Mouse (Mus musculus) Patski (cell line): ENCODE measurements around the gene Gm11639. TPM values are rescaled to one million over a fixed set of nuclear protein-coding genes. Genes with fewer than 3 reads are reported as not detected.

Experiments used
- ATAC-seq: fragments of 100-300 bp; one replicate; pipeline ENCODE4 v1.8.0; 2021
- CTCF ChIA-PET: fragments of 350-600 bp; sonication (Branson Sonifier 250); formaldehyde crosslinking; loops from one replicate; lab custom pipeline; 2022; ENCODE audit warnings: inconsistent platforms; lab: Charles Lee
- POLR2A ChIA-PET: fragments of 350-600 bp; sonication (Branson Sonifier 250); formaldehyde crosslinking; loops from one replicate; lab custom pipeline; 2022; ENCODE audit warnings: antibody characterized with exemption, inconsistent platforms; lab: Charles Lee
- DNase-seq: peaks from one replicate; pipeline ENCODE4 v3.0.0-alpha.2; 2011; ENCODE audit warnings: low read depth, low spot score
- H3K27me3 ChIP-seq: fragments of 371-371 bp; one replicate; pipeline ENCODE4 v1.5.1; 2021
- CTCF ChIP-seq: fragments of 100-300 bp; IDR thresholded peaks from one replicate; pipeline ENCODE4 v1.5.1; 2021
- in situ Hi-C: fragments of 300-500 bp; cut with MboI; formaldehyde crosslinking; loops from 3 replicates; pipeline ENCODE4 v1.11.1; 2018; ENCODE audit warnings: low pct_unique_long_range_greater_than_20kb, mixed read lengths
- polyA plus RNA-seq: library from polyadenylated mRNA; unstranded; gene quantifications from one replicate; pipeline ENCODE4 v1.2.3, GENCODE M21; 2021

The Gm11639 gene
- polyA plus RNA-seq, 1 experiment from 2014 or later = 0.04 TPM

DNA sequence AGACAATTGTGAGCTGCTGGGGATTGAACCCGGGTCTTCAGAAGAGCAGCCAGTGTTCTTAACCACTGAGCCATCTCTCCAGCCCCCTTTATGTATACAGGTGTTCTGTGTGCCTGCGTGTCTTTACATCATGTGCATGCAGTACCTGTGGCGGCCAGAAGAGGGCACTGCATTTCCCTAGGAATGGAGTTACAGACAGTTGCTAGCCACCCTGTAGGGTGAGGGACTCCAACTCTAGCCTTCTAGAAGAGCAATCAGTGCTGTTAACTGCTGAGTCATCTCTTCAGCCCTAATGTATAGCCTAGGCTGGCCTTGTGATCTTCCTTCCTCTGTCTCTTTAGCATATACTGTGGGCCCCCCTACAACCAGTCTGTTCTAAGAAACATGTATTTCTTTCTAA lies 36.9 kb upstream of the Gm11639 start:
- no peak for DNase-seq
- POLR2A ChIA-PET = interaction anchor here (0.8 kb wide), 1 partner anchor 11 kb away, joined by 3 read pairs; no protein-coding TSS in a partner anchor

DNA sequence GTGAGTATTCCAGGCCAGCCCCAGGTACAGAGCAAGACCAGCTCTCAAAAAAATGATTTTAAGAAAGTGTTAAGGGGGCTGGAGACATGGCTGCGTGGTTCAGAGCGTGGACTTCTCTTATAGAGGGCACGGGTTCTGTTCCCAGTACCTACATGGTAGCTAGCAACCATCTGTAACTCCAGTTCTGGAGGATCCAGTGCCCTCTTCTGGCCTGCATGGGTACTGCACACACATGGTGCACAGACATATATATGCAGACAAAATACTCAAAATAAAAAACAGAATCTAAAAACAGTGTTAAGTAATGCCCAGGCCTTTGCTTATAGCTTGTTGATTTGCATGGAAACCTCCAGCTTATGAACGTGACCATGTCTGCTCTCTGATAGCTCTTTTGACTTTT lies 24.9 kb upstream of the Gm11639 start:
- POLR2A ChIA-PET = interaction anchor here (0.9 to 1.1 kb wide), 2 partner anchors 22 to 70 kb away, joined by 3 read pairs; no protein-coding TSS in a partner anchor
- no peak for ATAC-seq
- CTCF ChIA-PET = interaction anchor here (1.1 to 2.2 kb wide), 4 partner anchors 15 to 75 kb away, joined by 3 to 8 read pairs (median 4); no protein-coding TSS in a partner anchor
- in situ Hi-C loops = no loop called here
- H3K27me3 ChIP-seq = no peaks in the 10 kb centered on the region
- no peak for TF ChIP-seq CTCF
- DNase-seq = no peak

More for the DNA sequence above, 36.9 kb upstream of the Gm11639 start:
- TF ChIP-seq CTCF = peak; percentile 83
- CTCF ChIA-PET = interaction anchor here (0.8 to 2.0 kb wide), 3 partner anchors 17 to 58 kb away, joined by 3 to 5 read pairs (median 4); no protein-coding TSS in a partner anchor
- in situ Hi-C loops = no loop called here
- ATAC-seq = no peak
- no peaks in the 10 kb centered on the region for H3K27me3 ChIP-seq

DNA sequence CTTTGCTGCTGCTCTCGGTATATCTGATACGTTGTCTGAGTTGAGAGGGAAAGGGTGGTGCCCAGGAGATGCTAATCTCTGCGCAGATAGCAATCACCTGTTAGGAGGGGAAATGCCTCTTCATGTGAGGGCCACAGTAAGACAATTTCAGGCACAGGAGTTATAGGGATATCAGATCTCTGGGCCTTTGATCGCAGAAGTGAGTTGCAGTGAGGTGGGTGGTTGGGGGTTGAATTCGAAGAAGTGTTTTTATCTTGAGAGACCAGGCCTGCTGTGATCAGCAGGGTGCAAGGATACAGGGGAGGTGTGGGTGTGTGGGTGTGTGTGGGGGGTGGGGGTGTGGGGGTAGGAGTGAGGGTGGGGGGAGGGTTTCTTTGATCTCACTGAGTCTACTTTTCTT lies 24.4 kb upstream of the Gm11639 start:
- ATAC-seq (no peak), DNase-seq (no peak)
- ChIA-PET CTCF (interaction anchor here (1.2 to 2.2 kb wide), 3 partner anchors 16 to 70 kb away, joined by 3 to 8 read pairs (median 4); no protein-coding TSS in a partner anchor), POLR2A (interaction anchor here (1.1 kb wide), 1 partner anchor 70 kb away, joined by 3 read pairs; no protein-coding TSS in a partner anchor)
- in situ Hi-C loops = no loop called here
- TF ChIP-seq CTCF = no peak
- H3K27me3 ChIP-seq = no peaks in the 10 kb centered on the region

DNA sequence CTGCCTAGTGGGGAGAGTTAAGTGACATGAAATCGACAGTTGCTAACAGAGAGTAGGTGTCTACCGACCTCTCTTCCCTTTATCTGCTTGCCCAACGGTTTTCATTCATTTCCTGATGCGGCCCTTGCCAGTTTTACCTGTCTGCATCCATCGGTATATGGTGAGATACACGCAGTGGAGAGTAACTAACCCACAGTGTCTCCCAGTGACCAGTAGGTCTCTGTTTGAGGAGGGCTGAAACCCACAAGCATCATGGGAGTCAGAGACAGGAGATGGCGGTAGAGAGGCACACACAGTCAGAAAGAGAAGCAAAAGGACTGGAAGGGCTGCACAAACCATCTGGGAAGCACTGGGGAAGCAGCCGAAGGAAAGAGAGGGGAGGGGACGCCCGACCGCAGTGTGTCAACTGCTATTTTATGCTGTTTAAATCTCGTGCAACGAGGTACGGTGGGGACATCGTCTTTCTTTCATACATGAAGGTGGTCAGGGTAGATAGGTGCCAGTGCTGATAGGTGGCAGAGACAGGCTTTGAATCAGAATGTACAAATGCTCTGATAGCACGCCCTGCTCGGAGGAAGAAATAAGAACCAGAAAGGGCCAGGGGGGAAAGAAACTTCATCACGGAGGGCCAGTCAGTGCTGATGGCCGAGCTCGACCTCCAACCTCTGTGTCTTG lies 23.8 kb upstream of the Gm11639 start:
- in situ Hi-C loops = no loop called here
- TF ChIP-seq CTCF = no peak
- no peaks in the 10 kb centered on the region for H3K27me3 ChIP-seq
- no peak for ATAC-seq
- ChIA-PET CTCF (no interaction called here), POLR2A (no interaction called here)
- no peak for DNase-seq

DNA sequence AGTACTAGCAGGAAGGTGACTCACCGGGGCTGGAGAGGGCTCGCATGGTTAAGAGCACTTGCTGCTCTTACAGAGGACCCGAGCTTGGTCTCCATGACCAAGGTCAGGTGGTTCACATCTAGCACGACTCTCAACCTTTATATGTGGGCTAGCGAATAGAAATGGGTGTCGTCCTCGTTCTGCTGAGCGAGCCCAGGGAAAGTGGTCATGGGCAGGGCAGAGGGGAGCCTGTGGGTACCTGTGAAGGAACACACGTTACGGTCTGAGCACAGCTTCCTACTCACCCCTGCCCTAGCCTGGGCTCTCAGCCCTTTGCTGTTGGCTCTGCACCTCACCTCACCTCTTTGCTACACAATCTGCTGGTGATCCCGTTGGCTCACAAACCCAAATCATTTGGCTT lies 22.9 kb upstream of the Gm11639 start:
- DNase-seq = no peak
- H3K27me3 ChIP-seq = no peaks in the 10 kb centered on the region
- in situ Hi-C loops = no loop called here
- no peak for ATAC-seq
- ChIA-PET POLR2A (no interaction called here), CTCF (no interaction called here)
- no peak for TF ChIP-seq CTCF

DNA sequence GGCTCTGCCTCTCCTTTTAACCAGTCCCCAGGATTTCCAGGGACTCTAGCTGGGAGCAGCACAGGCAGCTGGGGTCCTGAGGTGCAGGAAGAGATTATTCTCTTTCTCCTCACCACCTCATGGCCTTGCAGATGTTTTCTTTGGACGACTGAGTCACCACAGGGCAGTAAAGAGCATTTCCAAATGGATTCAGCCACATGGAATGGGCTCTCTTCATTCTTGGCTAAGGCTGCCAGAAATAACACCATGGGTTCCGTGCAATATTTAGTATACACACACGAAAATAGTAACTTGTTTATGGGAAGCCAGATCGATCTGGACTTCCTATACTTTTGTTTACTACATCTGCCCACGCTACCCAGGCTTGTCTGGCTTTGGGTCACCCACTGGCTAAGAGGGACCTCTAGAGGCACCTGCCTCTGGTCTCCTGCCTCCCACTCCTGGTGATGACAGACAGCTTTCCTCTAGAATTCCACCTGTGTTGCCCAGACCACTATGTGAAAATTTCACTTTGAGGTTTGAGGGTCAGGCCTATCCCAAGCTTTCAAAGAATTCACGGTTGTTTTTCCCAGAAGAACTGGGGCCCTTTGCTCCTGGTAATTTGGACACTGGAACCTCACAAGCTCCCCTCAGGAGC lies 22.1 kb upstream of the Gm11639 start:
- TF ChIP-seq CTCF = no peak
- in situ Hi-C loops = no loop called here
- H3K27me3 ChIP-seq = no peaks in the 10 kb centered on the region
- ATAC-seq (no peak), DNase-seq (no peak)
- POLR2A ChIA-PET = interaction anchor here (1.3 kb wide), 1 partner anchor 24 kb away, joined by 5 read pairs; no protein-coding TSS in a partner anchor
- CTCF ChIA-PET = interaction anchor here (0.9 to 1.3 kb wide), 2 partner anchors 18 to 25 kb away, joined by 3 to 4 read pairs; no protein-coding TSS in a partner anchor

DNA sequence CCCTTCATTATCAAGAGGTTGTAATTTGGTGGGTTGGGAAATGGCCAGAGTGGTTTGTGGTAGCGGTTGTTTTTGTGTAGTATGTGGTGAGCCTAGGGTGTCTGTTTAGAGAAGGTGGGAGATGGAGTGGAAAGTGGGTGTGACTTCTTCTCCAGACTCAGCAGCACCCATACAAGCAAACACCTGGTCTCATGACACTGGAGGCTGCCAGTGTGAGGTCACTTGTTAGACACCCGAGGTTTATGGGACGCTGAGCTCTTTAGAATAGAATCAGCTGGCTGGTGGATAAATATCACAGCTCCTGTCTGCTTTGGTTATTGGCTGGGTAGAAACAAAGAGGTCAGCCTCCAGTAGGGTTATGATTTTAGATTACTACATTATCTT lies 21.6 kb upstream of the Gm11639 start:
- CTCF ChIA-PET = interaction anchor here (0.9 to 1.3 kb wide), 2 partner anchors 18 to 26 kb away, joined by 3 to 4 read pairs; no protein-coding TSS in a partner anchor
- no peak for TF ChIP-seq CTCF
- DNase-seq (no peak), ATAC-seq (no peak)
- in situ Hi-C loops = no loop called here
- no peaks in the 10 kb centered on the region for H3K27me3 ChIP-seq
- POLR2A ChIA-PET = interaction anchor here (1.3 kb wide), 1 partner anchor 24 kb away, joined by 5 read pairs; no protein-coding TSS in a partner anchor

DNA sequence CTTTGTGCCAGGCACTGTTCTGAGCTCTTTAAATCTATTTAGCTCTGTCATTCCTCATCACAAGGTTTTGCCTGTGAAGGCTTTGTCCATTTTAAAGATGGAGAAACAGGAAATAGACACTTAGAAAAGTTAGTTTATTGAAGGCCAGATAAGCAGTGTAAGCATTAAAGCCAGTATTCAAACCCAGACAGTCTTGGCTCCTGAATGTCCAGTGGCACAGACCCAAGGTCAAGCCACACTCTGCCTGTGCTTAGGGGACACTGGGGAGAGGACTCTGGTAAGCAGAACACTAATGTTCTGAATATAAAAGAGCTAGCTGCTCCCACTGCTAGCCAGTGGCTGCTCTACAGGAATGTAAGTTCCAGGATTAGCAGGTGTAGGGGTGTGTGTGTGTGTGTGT lies 21.1 kb upstream of the Gm11639 start:
- no peak for DNase-seq
- no peak for ATAC-seq
- no peaks in the 10 kb centered on the region for H3K27me3 ChIP-seq
- in situ Hi-C loops = no loop called here
- ChIA-PET POLR2A (interaction anchor here (1.3 kb wide), 1 partner anchor 25 kb away, joined by 5 read pairs; no protein-coding TSS in a partner anchor), CTCF (interaction anchor here (1.3 kb wide), 1 partner anchor 26 kb away, joined by 4 read pairs; no protein-coding TSS in a partner anchor)
- no peak for TF ChIP-seq CTCF

DNA sequence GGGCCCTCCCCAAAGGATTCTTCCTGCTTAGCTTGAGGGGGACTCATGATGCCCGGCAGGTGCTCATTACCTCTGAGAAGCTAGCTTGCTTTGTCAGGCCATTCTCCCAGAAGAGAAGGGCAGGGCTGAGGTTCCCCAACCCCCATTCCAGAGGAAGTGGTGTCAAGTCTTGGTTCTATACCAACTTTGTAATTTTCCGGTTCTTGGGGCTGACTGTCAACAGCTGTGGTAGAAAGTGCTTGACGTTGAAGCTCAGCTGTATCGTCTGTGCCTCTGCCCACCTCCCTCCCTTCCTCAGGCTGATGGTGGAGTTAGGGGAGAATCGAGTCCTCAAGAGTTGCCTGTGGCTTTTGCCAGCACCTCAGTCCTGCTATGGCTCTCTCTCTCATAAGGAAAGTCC lies 18.1 kb upstream of the Gm11639 start:
- POLR2A ChIA-PET = interaction anchor here (0.6 kb wide), 1 partner anchor 124 kb away, joined by 6 read pairs; no protein-coding TSS in a partner anchor

DNA sequence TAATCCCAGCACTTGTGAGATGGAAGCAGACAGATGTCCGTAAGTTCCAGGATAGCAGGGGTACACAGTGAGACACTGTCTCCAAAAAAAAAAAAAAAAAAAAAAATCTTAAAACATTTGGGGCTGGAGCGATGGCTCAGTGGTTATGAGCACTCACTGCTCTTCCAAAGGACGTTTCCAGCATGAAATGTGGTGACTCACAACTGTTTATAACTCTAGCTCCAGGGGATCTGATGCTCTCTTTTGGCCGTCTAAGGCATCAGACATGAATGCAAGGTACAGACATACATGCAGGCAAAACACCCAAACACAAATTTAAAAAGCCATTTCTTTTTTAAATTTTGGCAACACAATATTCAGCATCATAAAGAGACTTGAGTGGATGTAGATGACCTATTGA lies 12.1 kb upstream of the Gm11639 start:
- peak; percentile 28 for DNase-seq
- no peaks in the 10 kb centered on the region for H3K27me3 ChIP-seq
- ChIA-PET CTCF (interaction anchor here (0.6 to 1.1 kb wide), 2 partner anchors 36 to 48 kb away, joined by 3 read pairs; no protein-coding TSS in a partner anchor), POLR2A (interaction anchor here (0.5 to 0.7 kb wide), 3 partner anchors 43 to 141 kb away, joined by 3 to 6 read pairs (median 5); no protein-coding TSS in a partner anchor)
- peak; percentile 78 for ATAC-seq
- in situ Hi-C loops = no loop called here
- no peak for TF ChIP-seq CTCF

More for the DNA sequence above, 18.1 kb upstream of the Gm11639 start:
- no peaks in the 10 kb centered on the region for H3K27me3 ChIP-seq
- CTCF ChIA-PET = no interaction called here
- TF ChIP-seq CTCF = no peak
- in situ Hi-C loops = no loop called here
- no peak for DNase-seq
- no peak for ATAC-seq
